In the genomic region with DNA sequence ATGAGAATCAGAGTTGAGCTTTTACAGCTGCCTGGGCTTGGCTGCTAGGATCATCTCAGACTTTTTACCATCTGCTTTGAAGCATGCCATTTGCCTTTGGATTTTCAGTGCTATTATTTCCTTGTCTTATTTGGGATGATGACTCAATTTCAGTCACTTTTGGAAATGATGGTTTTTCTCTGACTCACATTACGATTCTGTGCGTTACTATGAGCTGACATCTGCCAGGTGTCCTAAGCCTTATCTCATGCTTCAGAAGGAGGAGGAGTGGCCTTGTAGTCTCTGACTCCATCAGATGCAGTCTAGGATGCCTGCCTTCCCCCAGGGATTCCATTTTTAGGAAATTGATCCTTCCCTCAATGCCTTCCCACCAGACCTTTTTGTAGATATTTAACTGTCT, we compare ENCODE assay signal across 19 mouse cellular contexts.
DNase-seq lines count a peak whose midpoint lies in the region; TF ChIP-seq lines count a peak whose summit lies in the region.
"Had no signal": no experiment of that assay in that cellular context is flagged by ENCODE, and none has a peak within 500 bp of the region (broad histone marks: within the 10 kb centered on the region; RNA-seq: fewer than 3 reads in every experiment).

No protein-coding gene starts in this region.

- no peak for TF ChIP-seq CTCF in left cerebral cortex, adult 2 months (IDR thresholded peaks at IDR 0.05)

- peak overlapping the region; percentile 29; the same call in 1 of the 2 replicates for H3K27ac ChIP-seq in left cerebral cortex, adult 2 months
- H3K27ac ChIP-seq: embryonic facial prominence, embryonic 10.5 days; heart, embryonic 13.5 days; hindbrain, embryonic 10.5 days; limb, embryonic 15.5 days; macrophage had no signal

- intact Hi-C loops in left cerebral cortex, adult 2 months (cut with DNase I): loop anchor here (2.0 to 10.0 kb wide), 2 partner anchors 122 to 724 kb away; no protein-coding TSS in a partner anchor

- H3K4me3 ChIP-seq in left cerebral cortex, adult 2 months: no peak overlapping the region
- H3K4me3 ChIP-seq: embryonic facial prominence, embryonic 10.5 days; erythroblast, embryonic 14.5 days; heart, embryonic 13.5 days; hindbrain, embryonic 10.5 days; limb, embryonic 15.5 days had no signal

- peak; percentile 44 for DNase-seq in right cerebral cortex, adult 18-20 months
- no peak for DNase-seq in right cerebral cortex, postnatal 14 days
- peak; percentile 15 to 51 for DNase-seq in frontal cortex, postnatal 36 days (ENCODE audit: low spot score in 2 of 2)
- DNase-seq in left cerebral cortex, adult 2 months (ENCODE audit: extremely low spot score in 1 of 2, low spot score in 2 of 2): peak in 1 of 2 experiments; percentile 10
- no peak for DNase-seq in urinary bladder, postnatal 10 days (ENCODE audit: low spot score)
- no peak for DNase-seq in spleen, adult 12 weeks (ENCODE audit: low spot score)
- no peak for DNase-seq in spleen, postnatal 4 days (ENCODE audit: low spot score in 2 of 2)
- DNase-seq: adrenal gland, adult 8-10 months; cerebellum, postnatal 14 days; lung, adult 18-20 months; midbrain, embryonic 14.5 days; spleen, adult 18-20 months; thymus, postnatal 36 days had no signal

Comparison
In these comparisons a context has a peak if more than half of its experiments do, and no peak if none do; other contexts are left out.
1. DNase-seq: peak in right cerebral cortex, adult 18-20 months (single experiment) and frontal cortex, postnatal 36 days (2 of 2); none in right cerebral cortex, postnatal 14 days (single experiment), urinary bladder, postnatal 10 days (single experiment), spleen, adult 12 weeks (single experiment) and spleen, postnatal 4 days (0 of 2).